Mouse (Mus musculus) bone marrow macrophage, adult 2 months (primary cell): ENCODE results near the gene Olfr374.

Source experiments
- CTCF ChIP-seq: IDR thresholded peaks from 2 replicates; pipeline ENCODE4 v1.5.1; 2012; ENCODE audit warnings: low read depth, mild to moderate bottlenecking, low read length, moderate library complexity
- POLR2A ChIP-seq: IDR thresholded peaks from 2 replicates; pipeline ENCODE4 v1.6.1; 2012; ENCODE audit warnings: mild to moderate bottlenecking, low read depth, low read length, borderline replicate concordance

GRCm38 (mm10) chr8:72115202-72115601 is 8.4 kb downstream of the Olfr374 start:
- no peak for TF ChIP-seq CTCF
- no peak for TF ChIP-seq POLR2A
